In genomic region chr10:53407422-53407821, GRCm38 (mm10) we compare ENCODE assay signal across 20 mouse cellular contexts. TPM values are rescaled to one million over a fixed set of nuclear protein-coding genes. Genes with fewer than 3 reads are reported as not detected.
DNase-seq lines count a peak whose midpoint lies in the region; ATAC-seq and TF ChIP-seq lines count a peak whose summit lies in the region.
"Had no signal": no experiment of that assay in that cellular context is flagged by ENCODE, and none has a peak within 500 bp of the region (broad histone marks: within the 10 kb centered on the region; RNA-seq: fewer than 3 reads in every experiment).

No protein-coding gene starts in this region.

- 66% methylated on average over 4 of the region's 4 CpGs for WGBS in lung, adult 2 months
- 84% methylated on average over 4 of the region's 4 CpGs for WGBS in hindbrain, embryonic 11.5 days

- DNase-seq in heart, adult 11 months, result peak; percentile 31
- DNase-seq in heart, adult 8-10 months (ENCODE audit: low spot score), result no peak
- peak; percentile 35 for DNase-seq in lung, postnatal 25 days (ENCODE audit: low spot score)
- DNase-seq in lung, adult 2 months, result no peak
- no peak for DNase-seq in hindbrain, embryonic 11.5 days (ENCODE audit: low spot score)
- no peak for DNase-seq in left cerebral cortex, postnatal 25 days (ENCODE audit: low spot score in 2 of 2)
- DNase-seq: cerebellum, postnatal 10 days; embryo, embryonic 11 days; gastrocnemius, postnatal 10 days; heart, adult 2 months; heart, postnatal 4 days; kidney, adult 11 months; thymus, postnatal 25 days had no signal

- 0 out of 2 replicates have a peak overlapping the region, but pooled peaks have one; percentile 81 for H3K27ac ChIP-seq in cortical plate, adult 2 months (ENCODE audit: insufficient read depth, low read length)
- H3K27ac ChIP-seq in hindbrain, embryonic 11.5 days (ENCODE audit: low read depth, low read length), result no peak overlapping the region
- H3K27ac ChIP-seq: heart, adult 2 months; heart, embryonic 15.5 days; hindbrain, postnatal 0 days; limb, embryonic 15.5 days; neural tube, embryonic 12.5 days had no signal

- H3K9me3 ChIP-seq in hindbrain, embryonic 11.5 days (ENCODE audit: control insufficient read depth, low read length), result no peaks in the 10 kb centered on the region
- H3K9me3 ChIP-seq: heart, embryonic 15.5 days; limb, embryonic 15.5 days; neural tube, embryonic 12.5 days had no signal

- TF ChIP-seq CTCF in lung, adult 2 months (IDR thresholded peaks at IDR 0.05; ENCODE audit: insufficient read depth, low read length), result no peak
- TF ChIP-seq CTCF in cortical plate, adult 2 months (IDR thresholded peaks at IDR 0.05; ENCODE audit: extremely low read depth, insufficient read depth, low read length), result no peak

- H3K9ac ChIP-seq in hindbrain, embryonic 11.5 days (ENCODE audit: low read depth, low read length), result no peak overlapping the region
- H3K9ac ChIP-seq: heart, embryonic 15.5 days; limb, embryonic 15.5 days; neural tube, embryonic 12.5 days had no signal

- no peak for TF ChIP-seq POLR2A in lung, adult 2 months (IDR thresholded peaks at IDR 0.05; ENCODE audit: borderline replicate concordance, extremely low read depth, low read depth, low read length)
- no peak for TF ChIP-seq POLR2A in cortical plate, adult 2 months (IDR thresholded peaks at IDR 0.05; ENCODE audit: extremely low read depth, insufficient read depth, low read length)

- no peaks in the 10 kb centered on the region for H3K36me3 ChIP-seq in hindbrain, embryonic 11.5 days (ENCODE audit: control insufficient read depth, insufficient read depth, low read length)
- H3K36me3 ChIP-seq: heart, embryonic 15.5 days; limb, embryonic 15.5 days; neural tube, embryonic 12.5 days had no signal

- H3K4me2 ChIP-seq in hindbrain, embryonic 11.5 days (replicated peaks; ENCODE audit: low read depth, low read length), result no peak overlapping the region
- H3K4me2 ChIP-seq: heart, embryonic 15.5 days; limb, embryonic 15.5 days; midbrain, embryonic 11.5 days; neural tube, embryonic 12.5 days had no signal

- peaks cover 4% of the 10 kb centered on the region for H3K4me1 ChIP-seq in lung, adult 2 months (ENCODE audit: control insufficient read depth, insufficient read depth, low read length)
- no peaks in the 10 kb centered on the region for H3K4me1 ChIP-seq in cortical plate, adult 2 months (ENCODE audit: control insufficient read depth, insufficient read depth, low read length)
- H3K4me1 ChIP-seq in hindbrain, embryonic 11.5 days (replicated peaks; ENCODE audit: control insufficient read depth, insufficient read depth, low read length), result no peaks in the 10 kb centered on the region
- H3K4me1 ChIP-seq: limb, embryonic 15.5 days; neural tube, embryonic 12.5 days had no signal

- intact Hi-C loops in left cerebral cortex, postnatal 25 days (cut with DNase I), result no loop called here

- no peaks in the 10 kb centered on the region for H3K27me3 ChIP-seq in hindbrain, embryonic 11.5 days (ENCODE audit: control insufficient read depth, insufficient read depth, low read length)
- H3K27me3 ChIP-seq: heart, embryonic 15.5 days; limb, embryonic 15.5 days; neural tube, embryonic 12.5 days had no signal

- peak; percentile 75; the same call in 1 of the 2 replicates for ATAC-seq in neutrophil, adult 5-6 weeks (ENCODE audit: extremely low read depth, insufficient number of reproducible peaks, low FRiP score, poor library complexity, severe bottlenecking)
- no peak for ATAC-seq in hindbrain, embryonic 11.5 days (ENCODE audit: low FRiP score)
- ATAC-seq: hindbrain, postnatal 0 days had no signal

- no peak overlapping the region for H3K4me3 ChIP-seq in lung, adult 2 months (replicated peaks; ENCODE audit: extremely low read depth, low read depth, low read length)
- no peak overlapping the region for H3K4me3 ChIP-seq in cortical plate, adult 2 months (ENCODE audit: insufficient read depth, low read length)
- no peak overlapping the region for H3K4me3 ChIP-seq in hindbrain, embryonic 11.5 days (ENCODE audit: low read depth, low read length)
- H3K4me3 ChIP-seq: heart, adult 2 months; heart, embryonic 15.5 days; limb, embryonic 15.5 days; neural tube, embryonic 12.5 days had no signal

RNA-seq across cellular contexts. Expression of gene Cep85l, which starts 27.7 kb away (rescaled TPM):
- total RNA-seq in heart, adult 8-10 months (2022), result 10 to 100 TPM; 13.1 to 16.0 (median 14.3) TPM
- 6.5 and 7.5 TPM in 2 replicates for polyA plus RNA-seq in lung, adult 2 months (2012; rRNA removed)
- polyA plus RNA-seq in cortical plate, adult 2 months (2012; rRNA removed), result 7.8 and 8.0 TPM in 2 replicates
- total RNA-seq in neutrophil, adult 5-6 weeks (2017), result 17.3 and 18.3 TPM in 2 replicates
- 5.8 and 13.0 TPM in 2 replicates for polyA plus RNA-seq in hindbrain, embryonic 11.5 days (2014; fragmentation: Nextera tagmentation; extraction: Ambion mirVana)
- 10 to 100 TPM; 18.7 to 19.9 TPM for total RNA-seq in left cerebral cortex, postnatal 25 days (2021)

Comparison
In these comparisons a context has a peak if more than half of its experiments do, and no peak if none do; other contexts are left out.
1. DNase-seq: peak in heart, adult 11 months (single experiment) and lung, postnatal 25 days (single experiment); none in heart, adult 8-10 months (single experiment), lung, adult 2 months (single experiment), hindbrain, embryonic 11.5 days (single experiment) and left cerebral cortex, postnatal 25 days (0 of 2).